Mouse (Mus musculus) embryonic facial prominence, embryonic 12.5 days (tissue): ENCODE results near the gene Gm5788. TPM values are rescaled to one million over a fixed set of nuclear protein-coding genes. Genes with fewer than 3 reads are reported as not detected.

ENCODE experiments used
- ATAC-seq: fragments of 200-750 bp; cut with Nextera tagmentation; 2 replicates; pipeline ENCODE4 v1.8.0; 2017; ENCODE audit not compliant: insufficient number of reproducible peaks, insufficient read depth, low FRiP score, low TSS enrichment
- H3K27ac ChIP-seq: fragments of 300-500 bp; sonication (generic); 2 replicates; pipeline ENCODE4 v1.5.1; 2016; ENCODE audit warnings: mild to moderate bottlenecking
- H3K27me3 ChIP-seq: fragments of 300-500 bp; sonication (generic); 2 replicates; pipeline ENCODE4 v1.6.1; 2016; ENCODE audit warnings: mild to moderate bottlenecking, moderate library complexity
- H3K36me3 ChIP-seq: fragments of 300-500 bp; sonication (generic); 2 replicates; pipeline ENCODE4 v1.6.1; 2016; ENCODE audit warnings: mild to moderate bottlenecking
- H3K4me1 ChIP-seq: fragments of 300-500 bp; sonication (generic); 2 replicates; pipeline ENCODE4 v1.6.1; 2016
- H3K4me2 ChIP-seq: fragments of 300-500 bp; sonication (generic); replicated peaks from 2 replicates; pipeline ENCODE4 v1.6.1; 2016; ENCODE audit warnings: mild to moderate bottlenecking, moderate library complexity
- H3K4me3 ChIP-seq: fragments of 300-500 bp; sonication (generic); 2 replicates; pipeline ENCODE4 v1.5.1; 2016; ENCODE audit warnings: mild to moderate bottlenecking
- H3K9ac ChIP-seq: fragments of 300-500 bp; sonication (generic); 2 replicates; pipeline ENCODE4 v1.6.1; 2016; ENCODE audit warnings: mild to moderate bottlenecking, moderate library complexity
- H3K9me3 ChIP-seq: fragments of 300-500 bp; sonication (generic); 2 replicates; pipeline ENCODE4 v1.6.1; 2016; ENCODE audit warnings: mild to moderate bottlenecking, moderate library complexity
- WGBS: fragments of 180-500 bp; shearing (Covaris S2); methylation state at CpG from one replicate; pipeline ENCODE4 v1.1.7; 2016; 5-methylcytosine and 5-hydroxymethylcytosine counted together
- polyA plus RNA-seq: library from polyadenylated mRNA; unstranded; fragments of >200 nt; fragmentation: Nextera tagmentation; extraction: Ambion mirVana; gene quantifications from 2 replicates; pipeline ENCODE4 v1.2.1, GENCODE M21; 2016

Gene Gm5788
- polyA plus RNA-seq, 1 experiment from 2014 or later: not detected

- no peaks in the 10 kb centered on the region for H3K27me3 ChIP-seq
- no peak overlapping the region for H3K4me2 ChIP-seq
- H3K4me1 ChIP-seq: no peaks in the 10 kb centered on the region
- no peak overlapping the region for H3K4me3 ChIP-seq
- H3K9me3 ChIP-seq: no peaks in the 10 kb centered on the region
- H3K27ac ChIP-seq: no peak overlapping the region
- WGBS: 73% methylated on average over 3 of the region's 3 CpGs
- H3K36me3 ChIP-seq: no peaks in the 10 kb centered on the region
- no peak overlapping the region for H3K9ac ChIP-seq
- no peak for ATAC-seq
Measured at GRCm38 (mm10) chr12:87543927-87544326, 49.4 kb downstream of the Gm5788 start.

Other genes starting within 250 kb of the Gm5788 start
- 55.1 and 57.9 TPM in 2 replicates for gene Vipas39, start 228.5 kb upstream of the Gm5788 start, polyA plus RNA-seq
- gene Ahsa1, start 228.2 kb upstream of the Gm5788 start, polyA plus RNA-seq: 218 and 222 TPM in 2 replicates
- gene Ism2, start 195.0 kb upstream of the Gm5788 start, polyA plus RNA-seq: 1.0 and 1.4 TPM in 2 replicates
- gene Sptlc2, start 106.4 kb upstream of the Gm5788 start, polyA plus RNA-seq: 66.4 and 74.9 TPM in 2 replicates
- 278 and 300 TPM in 2 replicates for gene Slirp, start 50.8 kb upstream of the Gm5788 start, polyA plus RNA-seq
- gene Alkbh1, start 50.7 kb upstream of the Gm5788 start, polyA plus RNA-seq: 73.2 and 76.0 TPM in 2 replicates
- gene Snw1, start 22.4 kb upstream of the Gm5788 start, polyA plus RNA-seq: 142 and 147 TPM in 2 replicates
- gene Gm8300, start 19.6 kb downstream of the Gm5788 start, polyA plus RNA-seq: not detected in 2 replicates
- gene Oog1, start 108.0 kb downstream of the Gm5788 start, polyA plus RNA-seq: not detected in 2 replicates
- gene Gm4027, start 124.1 kb downstream of the Gm5788 start, polyA plus RNA-seq: not detected in 2 replicates
- not detected in 2 replicates for gene Gm16381, start 149.9 kb downstream of the Gm5788 start, polyA plus RNA-seq